Mouse (Mus musculus) E14TG2a.4 (cell line): ENCODE results near the gene H2-Eb1.

Source experiments
- CTCF ChIP-seq: conservative IDR thresholded peaks from 2 replicates; pipeline ENCODE4 v1.5.1; 2014; ENCODE audit warnings: low read length
- NANOG ChIP-seq: IDR thresholded peaks from 2 replicates; pipeline ENCODE4 v1.6.1; 2014; ENCODE audit warnings: borderline replicate concordance, low read length, mixed read lengths

DNA sequence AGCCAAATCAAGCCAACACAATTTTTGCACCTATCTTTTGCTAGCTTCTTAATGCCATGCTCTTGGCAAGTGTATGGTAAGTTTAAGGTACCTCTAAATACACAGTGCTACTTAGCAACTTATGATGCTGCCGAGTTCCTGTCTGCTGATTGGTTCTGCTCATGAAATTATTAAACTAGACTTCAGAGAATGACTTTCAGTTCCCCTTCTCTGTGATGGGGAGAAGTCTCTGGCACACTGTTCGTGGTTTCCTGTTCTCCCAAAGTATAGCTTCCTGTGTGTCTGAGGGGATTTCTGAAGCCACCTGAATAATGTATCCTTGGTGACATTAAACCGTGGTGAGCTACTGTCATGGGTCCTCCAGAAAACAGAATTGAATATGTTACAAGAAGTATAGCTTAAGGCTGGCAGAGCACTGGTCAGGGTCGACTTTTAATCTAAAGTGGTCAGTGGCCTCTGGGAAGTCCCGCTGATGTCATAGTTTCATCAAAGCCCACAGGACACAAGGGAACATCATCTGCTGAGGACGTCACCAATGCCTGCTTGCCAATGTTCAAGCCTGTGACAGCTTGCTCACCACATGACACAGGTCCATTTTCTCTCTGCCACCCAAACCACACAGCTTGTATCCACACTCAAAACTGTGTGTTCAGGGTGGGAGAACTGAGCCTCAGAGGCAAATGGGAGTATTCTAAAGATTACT lies 42.1 kb downstream of the H2-Eb1 start:
- no peak for TF ChIP-seq CTCF
- no peak for TF ChIP-seq NANOG
